In genomic region chr3:158210026-158210425, GRCm38 (mm10) we compare ENCODE assay signal across 8 mouse cellular contexts.
DNase-seq lines count a peak whose midpoint lies in the region; ATAC-seq and TF ChIP-seq lines count a peak whose summit lies in the region.

No protein-coding gene starts in this region.

- no peaks in the 10 kb centered on the region for H3K27me3 ChIP-seq in heart, postnatal 0 days (ENCODE audit: control insufficient read depth, insufficient read depth, low read length)
- no peaks in the 10 kb centered on the region for H3K27me3 ChIP-seq in limb, embryonic 14.5 days (ENCODE audit: control insufficient read depth, insufficient read depth, low read length)

- no peak for ATAC-seq in heart, postnatal 0 days (ENCODE audit: insufficient read depth, low read depth)
- ATAC-seq in limb, embryonic 14.5 days (ENCODE audit: low FRiP score, low read depth), result no peak

- H3K4me2 ChIP-seq in heart, postnatal 0 days (ENCODE audit: low read depth, low read length), result no peak overlapping the region
- H3K4me2 ChIP-seq in limb, embryonic 14.5 days (replicated peaks; ENCODE audit: low read depth, low read length, severe bottlenecking), result no peak overlapping the region

- no peaks in the 10 kb centered on the region for H3K9me3 ChIP-seq in heart, postnatal 0 days (replicated peaks; ENCODE audit: control insufficient read depth, low read length)
- no peaks in the 10 kb centered on the region for H3K9me3 ChIP-seq in limb, embryonic 14.5 days (ENCODE audit: control insufficient read depth, low read length)

- TF ChIP-seq POLR2A in limb, embryonic 14.5 days (IDR thresholded peaks at IDR 0.05; ENCODE audit: borderline replicate concordance, extremely low read depth, insufficient read depth, insufficient read length), result no peak

- H3K36me3 ChIP-seq in heart, postnatal 0 days (replicated peaks; ENCODE audit: control insufficient read depth, insufficient read depth, low read length), result no peaks in the 10 kb centered on the region
- no peaks in the 10 kb centered on the region for H3K36me3 ChIP-seq in limb, embryonic 14.5 days (ENCODE audit: control insufficient read depth, insufficient read depth, low read length)

- peak; percentile 54 for TF ChIP-seq CTCF in heart, postnatal 0 days (IDR thresholded peaks at IDR 0.05; ENCODE audit: low read depth)

- H3K27ac ChIP-seq in heart, postnatal 0 days (ENCODE audit: low read depth), result no peak overlapping the region
- H3K27ac ChIP-seq in limb, embryonic 14.5 days (replicated peaks; ENCODE audit: low read depth, low read length), result no peak overlapping the region

- H3K4me3 ChIP-seq in heart, postnatal 0 days (ENCODE audit: low read depth, low read length), result no peak overlapping the region
- no peak overlapping the region for H3K4me3 ChIP-seq in limb, embryonic 14.5 days (replicated peaks; ENCODE audit: low read length)

- H3K9ac ChIP-seq in heart, postnatal 0 days (replicated peaks; ENCODE audit: low read depth, low read length), result no peak overlapping the region
- H3K9ac ChIP-seq in limb, embryonic 14.5 days (ENCODE audit: low read depth, low read length, severe bottlenecking), result no peak overlapping the region

- 14% methylated on average over 2 of the region's 2 CpGs for WGBS in heart, postnatal 0 days
- WGBS in limb, embryonic 14.5 days, result 8% methylated on average over 2 of the region's 2 CpGs

- peak; percentile 12 for DNase-seq in heart, postnatal 0 days (ENCODE audit: low spot score)
- DNase-seq in heart, adult 9 months (ENCODE audit: low spot score in 2 of 2), result no peak
- DNase-seq in MEL-GATA-1-ER (ENCODE audit: extremely low read depth, low read depth), result peak; percentile 21
- DNase-seq in embryo, embryonic 11.5 days (ENCODE audit: low read depth, low spot score), result peak; percentile 13
- peak; percentile 4 for DNase-seq in induced T-regulatory cell, adult 2 months (ENCODE audit: low read depth)
- peak; percentile 12 for DNase-seq in limb, embryonic 14.5 days (ENCODE audit: low spot score)
- peak; percentile 22 for DNase-seq in right cerebral cortex, postnatal 14 days
- no peak for DNase-seq in heart, adult 8-10 months (ENCODE audit: low spot score)

- no peaks in the 10 kb centered on the region for H3K4me1 ChIP-seq in heart, postnatal 0 days (ENCODE audit: control insufficient read depth, insufficient read depth)
- H3K4me1 ChIP-seq in limb, embryonic 14.5 days (ENCODE audit: control insufficient read depth, insufficient read depth, low read length), result no peaks in the 10 kb centered on the region; the same call in 1 of the 2 replicates

- no peak for TF ChIP-seq EP300 in heart, postnatal 0 days (IDR thresholded peaks at IDR 0.05; ENCODE audit: low read depth)

Comparison
In these comparisons a context has a peak if more than half of its experiments do, and no peak if none do; other contexts are left out.
1. DNase-seq: peak in heart, postnatal 0 days (single experiment), MEL-GATA-1-ER (single experiment), embryo, embryonic 11.5 days (single experiment), induced T-regulatory cell, adult 2 months (single experiment), limb, embryonic 14.5 days (single experiment) and right cerebral cortex, postnatal 14 days (single experiment); none in heart, adult 9 months (0 of 2) and heart, adult 8-10 months (single experiment).